Mouse (Mus musculus): ENCODE measurements around the gene Kit.

The Kit gene

DNA sequence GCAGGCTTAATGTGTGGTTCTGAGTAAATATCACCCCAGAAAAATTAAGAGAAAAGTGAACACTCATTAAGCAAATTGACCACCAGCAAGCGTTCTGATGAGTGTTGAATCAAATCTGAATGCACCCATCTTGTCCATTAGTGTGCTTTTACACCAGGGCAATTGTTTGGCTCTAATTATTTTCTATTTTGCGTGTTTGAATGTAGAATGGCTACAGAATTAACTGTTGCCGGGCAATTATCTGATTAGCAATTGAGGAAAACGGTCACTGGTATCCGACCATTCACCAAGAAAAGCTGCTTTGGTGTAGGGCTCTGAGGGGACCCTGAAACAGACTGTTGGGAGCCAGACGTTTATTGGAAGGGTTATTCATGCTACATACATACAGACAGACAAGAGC, 16.2 kb downstream of the Kit start:
- no peak for DNase-seq

DNA sequence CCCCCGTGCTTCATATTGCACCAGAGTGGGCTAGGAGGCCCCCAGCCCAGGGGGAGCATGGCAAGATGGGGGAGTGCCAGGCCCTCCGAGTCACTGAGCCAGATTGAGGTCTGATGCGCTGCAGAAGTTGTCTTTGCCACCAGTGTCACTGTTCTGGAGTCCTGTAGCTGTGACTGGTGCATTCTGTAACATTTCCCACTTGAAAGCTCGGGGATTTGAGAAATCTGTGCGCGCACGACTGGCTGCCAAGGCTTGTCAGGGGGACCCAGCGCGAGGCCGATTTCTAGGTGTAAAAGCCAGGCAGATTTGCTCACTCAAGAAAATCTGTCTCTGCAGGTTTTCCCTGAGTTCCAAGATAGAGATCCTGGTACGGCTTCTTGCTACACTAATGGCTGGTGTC, 16.9 kb downstream of the Kit start:
- DNase-seq: no peak

DNA sequence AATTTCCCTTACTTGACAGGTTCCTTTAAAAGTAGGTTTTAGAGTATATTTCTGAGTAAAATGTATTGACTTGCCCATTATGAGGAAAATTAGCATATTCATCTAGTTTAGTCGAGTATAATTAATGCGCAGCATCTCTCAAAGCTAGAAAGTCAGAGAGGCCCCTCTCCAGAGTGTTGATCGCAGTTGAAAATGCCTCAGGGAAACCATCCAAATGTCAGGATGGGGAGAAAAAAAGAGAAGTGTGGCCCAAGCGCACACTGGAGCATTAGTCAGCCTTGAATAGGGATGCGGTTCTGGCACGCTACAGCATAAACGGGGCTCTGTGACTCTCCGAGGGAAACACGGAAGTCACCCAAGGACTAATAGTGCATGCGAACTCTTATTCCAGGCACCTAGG, 20.6 kb downstream of the Kit start:
- no peak for DNase-seq

DNA sequence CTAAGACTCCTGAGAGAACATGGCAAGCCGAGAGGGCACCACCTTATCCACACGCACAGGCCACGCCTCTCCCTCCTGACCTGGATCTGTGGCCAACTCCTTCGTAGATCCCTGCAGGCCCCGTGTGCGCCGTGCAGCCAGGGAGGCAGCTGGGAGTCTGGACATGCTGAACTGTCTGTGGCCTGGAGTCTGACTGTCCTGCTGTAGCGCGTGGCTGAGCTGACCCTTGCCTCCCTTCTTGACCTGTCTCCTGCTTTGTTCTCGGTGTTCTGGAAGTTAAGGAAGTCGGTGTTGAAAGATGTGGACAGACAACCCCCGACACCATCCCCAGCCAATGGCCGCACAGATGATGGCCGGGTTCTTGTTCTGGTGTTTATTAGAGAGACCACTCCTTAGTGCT, 21.5 kb downstream of the Kit start:
- DNase-seq: peak in 1 of 2 experiments; percentile 43

DNA sequence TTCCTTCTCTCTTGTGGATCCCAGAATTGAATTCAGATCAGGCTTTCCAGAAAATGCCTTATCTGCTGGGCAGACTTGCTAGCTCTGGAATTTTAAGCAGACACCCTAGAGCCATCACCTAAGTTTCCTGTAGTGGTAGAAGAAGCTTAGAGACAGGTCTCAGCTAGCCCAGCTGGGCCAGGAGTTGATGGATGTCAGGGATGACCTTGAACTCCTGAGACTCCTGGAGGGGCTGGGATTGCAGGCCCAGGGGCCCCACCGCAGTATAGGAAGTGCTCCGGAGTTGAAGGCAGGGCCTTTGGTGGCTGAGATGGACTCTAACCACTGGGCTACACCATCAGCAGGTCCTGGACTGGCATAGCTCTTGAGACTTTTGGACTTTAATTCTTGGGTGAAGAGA, 22.6 kb downstream of the Kit start:
- no peak for DNase-seq

DNA sequence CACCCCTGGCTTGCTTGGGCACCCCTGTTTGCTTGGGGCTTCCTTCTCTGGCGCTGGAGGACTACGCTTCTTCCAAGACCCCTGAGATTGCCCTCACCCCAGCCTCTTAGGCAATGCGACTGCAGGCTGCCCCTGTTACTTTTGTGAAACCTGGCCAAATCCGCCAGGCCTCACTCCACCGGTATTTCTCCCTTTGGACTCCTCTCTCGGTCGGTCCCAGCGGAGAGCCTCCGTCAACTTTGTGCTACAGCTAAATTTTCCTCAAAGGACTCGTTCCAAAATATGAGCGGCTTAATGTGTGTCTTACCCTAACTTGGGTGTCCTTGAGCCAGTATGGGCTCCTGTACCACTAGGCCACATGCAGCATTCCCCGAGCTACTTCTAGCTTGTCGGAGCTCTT, 23.8 kb downstream of the Kit start:
- DNase-seq: no peak

DNA sequence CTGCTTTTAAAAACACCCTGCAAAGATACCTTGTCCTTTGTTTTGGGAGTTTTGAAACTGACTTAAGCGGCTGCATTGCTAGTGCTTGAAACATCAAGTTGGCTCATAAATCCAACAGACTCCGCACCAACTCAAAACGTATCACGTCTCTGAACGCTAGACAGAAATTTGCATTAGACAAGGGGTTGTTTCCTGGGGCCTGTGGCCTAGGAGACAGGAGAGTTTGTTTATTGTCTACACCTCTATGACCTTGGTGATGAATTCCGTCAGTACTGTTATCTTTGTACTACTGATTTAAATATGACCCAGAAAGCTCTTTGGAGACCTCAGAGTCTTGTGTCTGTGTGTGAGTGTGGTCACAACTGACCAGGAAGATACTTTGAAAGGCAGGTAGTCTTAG, 25.3 kb downstream of the Kit start:
- DNase-seq: no peak

DNA sequence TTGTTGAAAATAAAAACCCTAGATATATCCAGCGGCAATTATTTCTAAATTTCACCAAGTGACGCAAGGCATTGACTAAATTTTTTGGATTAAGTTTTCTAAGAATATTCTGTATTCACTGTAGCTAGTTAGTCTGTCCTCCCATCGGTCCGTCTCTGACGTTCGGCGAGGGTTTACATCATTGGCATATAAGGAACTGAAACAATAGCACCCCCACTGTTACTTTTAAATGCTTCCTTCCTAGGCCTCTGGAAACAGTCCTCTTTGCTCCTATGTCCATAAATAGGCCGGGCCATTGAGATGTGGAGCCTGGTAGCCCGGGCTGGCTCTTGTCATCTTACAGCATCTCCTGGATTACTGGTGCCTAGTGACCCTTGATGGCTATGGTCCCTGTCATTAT, 29.5 kb downstream of the Kit start:
- DNase-seq: no peak

DNA sequence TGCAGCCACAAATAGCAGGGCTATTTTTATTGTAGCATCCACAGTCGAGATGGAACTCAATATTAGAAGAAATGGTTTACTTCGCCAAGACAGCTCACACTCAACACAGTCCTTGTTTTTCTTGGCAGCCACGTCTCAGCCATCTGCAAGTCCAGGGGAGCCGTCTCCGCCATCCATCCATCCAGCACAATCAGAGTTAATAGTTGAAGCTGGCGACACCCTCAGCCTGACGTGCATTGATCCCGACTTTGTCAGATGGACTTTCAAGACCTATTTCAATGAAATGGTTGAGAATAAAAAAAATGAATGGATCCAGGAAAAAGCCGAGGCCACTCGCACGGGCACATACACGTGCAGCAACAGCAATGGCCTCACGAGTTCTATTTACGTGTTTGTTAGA, 32.2 kb downstream of the Kit start:
- no peak for DNase-seq

DNA sequence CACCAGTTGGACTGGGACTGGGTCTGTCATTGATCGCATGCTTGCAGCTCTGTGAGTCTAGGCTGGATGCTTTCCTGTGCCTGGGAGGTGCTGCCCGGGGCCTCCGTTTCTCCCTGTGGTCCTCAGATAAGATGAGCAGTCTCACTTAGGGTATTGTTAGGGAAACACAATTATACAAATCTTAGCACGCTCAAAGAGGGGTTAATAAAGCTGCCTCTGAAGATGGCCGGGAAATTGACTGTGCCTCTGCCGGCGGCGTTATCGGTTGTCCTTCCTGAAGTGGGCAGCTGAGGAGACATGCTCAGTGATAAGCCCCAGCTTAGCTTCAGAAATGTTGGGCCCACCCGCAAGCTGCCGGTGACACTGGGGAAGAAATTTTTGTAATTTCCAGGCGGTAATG, 33.3 kb downstream of the Kit start:
- DNase-seq: no peak

DNA sequence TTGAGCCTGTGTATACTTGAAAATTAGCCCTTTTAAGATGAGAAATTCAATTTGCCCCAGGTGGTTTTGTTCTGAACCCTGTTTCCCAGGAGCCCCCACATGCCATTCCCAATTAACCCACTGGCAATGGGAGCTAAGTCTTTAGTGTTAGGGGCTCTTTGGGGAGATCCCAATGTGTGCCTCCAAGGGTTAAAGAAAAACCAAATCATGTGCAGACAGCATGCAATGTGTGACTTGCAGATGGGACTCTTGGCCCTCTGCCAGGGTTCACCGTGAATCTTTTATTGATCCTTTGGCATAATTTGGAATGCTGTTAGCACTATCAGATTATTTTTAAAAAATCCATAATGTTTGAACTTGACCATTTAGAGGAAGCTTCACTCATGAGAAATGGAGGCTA, 37.7 kb downstream of the Kit start:
- DNase-seq: no peak

DNA sequence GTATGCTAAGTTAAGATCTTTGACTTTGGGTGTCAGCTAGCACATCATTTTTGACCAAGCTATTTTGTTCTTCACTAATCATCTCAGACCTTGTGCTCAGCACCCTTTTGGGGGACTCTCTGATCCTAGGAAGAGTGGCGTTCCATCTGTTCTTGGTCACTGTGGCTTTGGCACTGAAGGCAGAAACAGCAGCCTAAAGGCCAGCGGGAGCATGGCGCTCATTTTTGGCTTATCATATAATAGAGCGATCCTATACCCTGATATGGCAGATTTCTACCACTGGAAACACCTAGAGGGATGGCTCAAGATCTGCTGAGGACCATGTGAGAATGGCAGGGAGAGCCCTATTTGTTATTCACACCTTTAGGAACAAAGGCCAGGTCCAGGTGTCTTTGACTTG, 38.2 kb downstream of the Kit start:
- no peak for DNase-seq

DNA sequence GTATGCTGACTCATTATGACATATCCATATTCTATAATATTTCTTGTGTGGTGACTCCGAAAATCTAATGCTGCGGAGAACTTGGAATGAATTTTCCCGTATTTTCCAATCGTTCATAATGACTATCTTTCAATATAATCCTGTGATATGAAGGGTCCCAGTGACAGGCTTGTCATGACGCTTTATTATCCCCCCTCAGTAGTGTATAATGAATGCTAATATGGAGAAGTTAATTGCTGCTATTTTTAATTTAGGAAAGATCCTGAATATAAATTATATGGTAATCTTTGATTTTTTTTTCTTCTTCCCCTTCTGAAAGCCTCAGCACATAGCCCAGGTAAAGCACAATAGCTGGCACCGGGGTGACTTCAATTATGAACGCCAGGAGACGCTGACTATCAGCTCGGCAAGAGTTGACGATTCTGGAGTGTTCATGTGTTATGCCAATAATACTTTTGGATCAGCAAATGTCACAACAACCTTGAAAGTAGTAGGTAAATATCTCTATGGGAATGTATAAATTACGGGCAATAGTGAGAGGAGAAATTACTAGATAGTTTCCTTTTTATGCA, 40.4 kb downstream of the Kit start:
- no peak for DNase-seq

DNA sequence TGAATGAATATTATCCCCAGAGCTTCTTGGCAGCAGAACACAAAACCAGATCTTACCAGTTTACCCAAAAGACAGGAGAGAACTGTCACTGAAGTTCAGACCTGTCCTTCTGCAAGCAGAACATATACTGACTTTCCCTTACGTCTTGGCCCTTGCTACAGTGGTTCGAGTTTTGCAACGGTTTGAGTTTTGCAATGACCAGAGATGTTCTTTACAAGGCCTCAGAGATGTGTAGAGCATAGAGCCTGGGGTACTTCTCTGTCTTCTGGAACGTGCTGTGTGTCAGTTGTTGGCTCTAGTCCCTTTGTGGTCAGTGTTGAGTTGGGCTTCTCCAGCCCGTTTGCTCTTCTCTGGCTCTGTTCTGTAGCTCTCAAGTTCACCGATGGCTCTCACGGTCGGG, 40.9 kb downstream of the Kit start:
- no peak for DNase-seq

DNA sequence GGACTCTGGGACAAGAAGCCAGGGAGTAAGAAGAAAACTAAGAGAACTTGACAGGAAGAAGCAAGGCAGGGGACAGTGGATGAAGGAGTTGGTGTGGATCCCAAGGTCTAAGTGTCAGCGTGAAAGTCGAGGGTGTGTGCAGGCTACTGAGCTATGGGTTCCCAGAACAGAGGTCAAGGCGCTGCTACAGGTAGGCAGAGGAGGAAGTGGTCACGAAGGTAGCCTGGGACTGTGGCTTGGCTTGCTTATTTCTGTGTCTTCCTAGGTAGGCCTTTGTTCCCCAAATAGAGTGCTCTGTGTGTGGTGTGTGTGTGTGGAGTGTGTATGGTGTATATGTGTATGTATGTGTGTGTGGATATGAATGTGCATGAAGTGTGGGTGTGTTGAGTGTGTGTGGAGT, 47.7 kb downstream of the Kit start:
- no peak for DNase-seq

DNA sequence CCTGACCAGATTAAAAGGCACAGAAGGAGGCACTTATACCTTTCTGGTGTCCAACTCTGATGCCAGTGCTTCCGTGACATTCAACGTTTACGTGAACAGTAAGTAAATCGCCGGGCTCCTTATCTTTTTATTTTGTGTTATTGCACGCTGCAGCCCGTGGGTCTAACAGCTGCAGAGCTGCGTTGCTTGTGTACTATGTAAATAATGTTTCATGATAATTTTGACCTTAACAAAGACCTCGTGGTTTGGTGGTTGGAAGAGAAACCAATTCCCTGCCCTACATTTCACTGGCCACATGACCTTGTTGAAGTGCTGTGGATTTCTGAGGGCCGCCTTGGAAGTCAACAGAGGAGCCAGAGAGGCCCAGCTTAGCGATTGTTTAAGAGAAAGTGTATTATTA, 48.3 kb downstream of the Kit start:
- DNase-seq: peak in 1 of 2 experiments; percentile 25

DNA sequence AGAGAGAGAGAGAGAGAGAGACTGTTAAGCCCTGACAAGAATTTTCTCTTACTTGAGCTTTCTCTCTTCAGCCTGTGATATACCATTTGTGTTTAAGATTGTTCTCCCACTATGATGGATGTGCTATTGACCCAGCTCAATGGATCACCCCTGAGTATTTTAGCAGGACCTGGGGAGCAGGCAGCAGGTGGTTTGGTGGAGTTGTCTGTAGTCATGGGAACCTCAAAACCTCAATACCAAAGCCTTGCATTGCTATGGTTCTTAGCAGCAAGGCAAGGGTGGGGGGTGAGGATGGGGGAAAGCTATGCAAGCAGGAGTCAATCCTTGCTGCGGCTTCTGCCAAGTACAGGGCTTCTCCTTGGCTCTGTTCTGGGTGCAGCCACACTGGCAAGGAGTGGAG, 48.8 kb downstream of the Kit start:
- no peak for DNase-seq

DNA sequence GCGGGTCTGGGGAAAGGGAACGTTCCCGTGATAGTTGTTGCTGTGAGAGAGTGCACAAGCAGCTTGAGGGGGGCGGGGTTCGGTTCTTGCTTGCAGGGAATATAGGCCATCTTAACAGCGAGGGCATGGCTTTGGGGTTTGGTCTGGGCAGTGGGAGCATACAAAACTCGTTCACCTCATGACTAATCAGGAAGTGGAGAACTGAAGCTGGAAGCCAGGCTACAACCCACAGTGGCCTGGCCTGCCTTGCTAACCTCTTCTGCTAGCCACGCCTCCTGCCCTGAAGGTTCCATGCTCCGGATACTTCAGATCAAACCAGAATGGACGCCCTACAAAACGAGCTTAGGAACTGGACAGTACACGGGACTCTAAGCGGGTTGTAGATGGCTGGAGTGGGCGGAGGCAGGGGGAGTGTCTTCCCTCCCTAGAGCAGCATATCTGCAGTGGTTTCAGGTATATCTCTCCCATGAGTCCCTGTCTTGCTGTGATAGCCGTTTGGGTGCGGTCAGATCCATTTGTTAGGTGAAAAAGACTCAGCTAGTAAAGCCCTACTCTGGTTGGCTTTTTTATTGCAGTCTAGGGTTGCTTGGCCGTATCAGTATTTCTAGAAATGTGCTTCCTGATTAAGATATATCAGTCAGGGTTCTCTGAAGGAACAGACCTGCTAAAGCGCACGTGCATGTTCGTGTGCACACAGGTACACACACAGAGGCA, 49.4 kb downstream of the Kit start:
- DNase-seq: no peak

DNA sequence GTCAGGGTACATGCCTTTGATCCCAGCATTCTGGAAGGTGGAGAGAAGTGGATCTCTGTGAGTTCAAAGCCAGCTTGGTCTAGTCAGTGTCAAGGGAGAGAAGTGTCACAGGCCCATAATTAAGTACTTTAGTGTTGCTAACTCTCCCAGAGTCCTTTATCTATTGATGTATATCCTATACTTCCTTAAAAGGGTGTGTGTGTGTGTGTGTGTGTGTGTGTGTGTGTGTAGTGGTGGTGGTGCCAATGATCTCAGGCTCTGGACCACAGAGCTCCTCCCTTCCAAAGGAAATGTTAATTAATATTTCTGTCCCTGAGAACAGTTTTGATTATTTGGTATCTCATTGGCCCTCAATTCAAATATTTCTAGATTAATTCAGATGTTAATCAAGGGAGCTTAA, 50.3 kb downstream of the Kit start:
- no peak for DNase-seq

DNA sequence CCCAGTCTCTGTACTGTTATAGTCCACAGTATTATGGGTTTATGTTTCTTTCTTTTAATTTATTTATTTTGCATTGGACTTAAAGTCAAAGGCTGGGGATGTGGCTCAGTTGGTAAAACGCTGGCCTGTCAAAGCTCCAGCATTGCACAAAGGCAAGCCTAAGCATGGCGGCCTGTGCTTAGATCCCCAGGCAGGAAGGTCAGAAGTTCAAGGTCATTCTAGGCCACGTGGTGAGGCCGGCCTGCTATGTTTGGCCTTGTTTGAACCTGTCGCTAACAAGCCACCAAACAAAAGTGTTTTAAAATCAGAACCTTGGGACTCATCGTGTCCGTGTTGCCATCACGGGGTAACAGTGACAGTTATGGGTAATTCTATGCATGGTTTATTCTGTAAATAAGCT, 51.6 kb downstream of the Kit start:
- no peak for DNase-seq

DNA sequence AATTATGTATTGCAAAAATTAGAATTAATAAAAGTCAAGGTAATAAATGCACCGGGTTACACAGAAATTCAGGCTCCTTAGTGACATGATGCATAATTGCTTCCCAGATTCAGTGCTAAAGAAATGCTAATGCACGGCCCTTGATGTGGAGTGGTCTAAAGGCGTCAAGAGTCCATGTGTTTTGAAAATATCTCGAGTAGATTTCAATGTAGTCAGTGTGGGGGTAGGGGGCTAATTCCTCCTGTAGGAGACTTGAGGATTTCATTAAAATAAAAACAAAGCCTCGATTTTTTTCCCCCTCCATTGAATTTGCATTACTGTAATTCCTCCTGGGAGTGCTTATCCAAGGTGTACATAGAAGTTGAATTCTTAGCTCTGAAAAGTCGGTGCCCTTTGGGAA, 52.0 kb downstream of the Kit start:
- DNase-seq: no peak

DNA sequence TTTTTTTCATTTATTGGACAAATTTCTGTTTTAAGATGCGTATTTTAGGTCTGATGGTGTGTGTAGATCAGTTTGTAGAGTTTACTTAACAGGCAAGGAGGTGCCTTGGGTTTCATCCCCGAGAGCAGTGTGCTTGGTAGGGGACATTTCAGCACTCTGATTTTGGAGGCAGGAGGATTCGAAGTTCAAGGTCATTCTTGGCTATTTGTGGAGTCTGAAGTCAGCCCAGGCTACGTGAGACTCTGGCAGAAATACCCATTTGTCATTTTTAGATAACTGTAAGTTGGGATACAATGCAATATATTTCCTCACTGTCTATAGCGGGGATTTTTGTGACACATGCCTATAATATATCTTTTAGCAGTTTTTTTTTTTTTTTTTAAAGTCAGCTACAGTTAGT, 57.5 kb downstream of the Kit start:
- DNase-seq: no peak

DNA sequence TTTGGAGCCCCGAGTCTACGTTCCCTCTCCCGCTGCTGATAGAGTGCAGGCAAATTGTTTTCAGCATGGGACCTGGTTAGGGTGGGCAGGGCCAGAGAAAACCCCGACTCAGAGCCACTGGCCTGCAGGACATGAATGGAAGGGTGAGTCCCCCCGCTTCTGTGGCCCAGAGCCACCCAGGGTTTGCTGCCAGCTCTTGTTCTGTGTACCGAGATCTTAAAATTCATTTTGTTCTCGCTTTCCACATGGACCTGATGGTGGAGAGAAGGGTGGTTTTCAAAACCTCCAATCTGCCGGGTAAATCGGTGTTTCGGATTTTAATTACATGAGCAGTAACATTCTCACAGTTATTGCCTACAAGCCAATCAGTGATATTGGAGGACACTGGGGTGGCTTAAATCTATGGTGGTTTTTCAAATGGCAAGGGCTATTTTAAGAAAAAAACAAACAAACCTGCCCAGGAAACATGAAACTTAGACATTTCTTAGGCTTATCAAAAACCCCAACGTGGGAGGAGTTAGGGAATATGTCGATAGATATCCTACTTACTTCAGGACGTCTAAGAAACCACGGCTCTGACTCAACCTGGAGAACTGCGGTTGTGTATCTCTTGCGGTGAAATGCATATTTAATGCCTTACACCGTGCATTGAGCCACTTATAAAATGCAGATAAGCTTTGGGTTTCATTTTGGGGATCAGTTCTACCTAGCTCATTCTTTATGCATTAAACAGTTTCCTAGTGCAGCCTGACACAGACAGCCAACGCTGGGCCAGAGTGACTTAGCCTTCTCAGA, 58.3 kb downstream of the Kit start:
- DNase-seq: no peak

DNA sequence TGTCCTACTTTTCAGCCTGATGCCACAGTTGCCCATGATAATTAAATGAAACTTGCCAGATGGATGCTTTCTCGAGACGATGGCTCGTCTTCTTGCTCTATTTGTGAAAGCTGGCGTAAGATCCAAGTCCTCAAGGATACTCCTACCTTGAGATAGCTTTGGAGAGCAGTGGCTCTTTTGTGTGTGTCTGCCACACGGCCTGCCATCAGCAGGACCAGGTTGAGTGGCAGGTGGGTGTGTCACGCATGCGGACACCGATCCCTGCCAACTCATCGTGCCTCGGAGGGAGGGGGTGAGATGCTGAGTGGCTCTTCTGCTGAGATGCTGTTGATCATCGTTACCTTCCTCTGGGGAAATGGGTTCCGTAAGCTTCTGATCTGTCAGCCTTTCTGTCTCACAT, 60.7 kb downstream of the Kit start:
- no peak for DNase-seq

All from lung, adult 18-20 months (tissue).